Comparison of ENCODE assay signal across 8 mouse cellular contexts in genomic region chr8:120475462-120476201, GRCm38 (mm10).
A peak's percentile ranks its signal among the peaks of the same experiment; 100 is the strongest.
DNase-seq lines count a peak whose midpoint lies in the region; ATAC-seq and TF ChIP-seq lines count a peak whose summit lies in the region.

No protein-coding gene starts in this region.

- no peak overlapping the region for H3K4me3 ChIP-seq in liver, adult 2 months (ENCODE audit: insufficient read depth, low read depth, low read length)
- no peak overlapping the region for H3K4me3 ChIP-seq in midbrain, embryonic 15.5 days
- H3K4me3 ChIP-seq in kidney, embryonic 16.5 days (ENCODE audit: low read length) = no peak overlapping the region

- ATAC-seq in midbrain, embryonic 15.5 days (replicated peaks) = no peak
- no peak for ATAC-seq in kidney, embryonic 16.5 days (ENCODE audit: low FRiP score, low TSS enrichment)

- no peaks in the 10 kb centered on the region for H3K9me3 ChIP-seq in midbrain, embryonic 15.5 days
- no peaks in the 10 kb centered on the region for H3K9me3 ChIP-seq in kidney, embryonic 16.5 days (ENCODE audit: low read length)

- DNase-seq in embryo, embryonic 10 days (ENCODE audit: low spot score) = peak; percentile 63
- DNase-seq in embryo, embryonic 10.5 days (ENCODE audit: low spot score) = no peak
- peak; percentile 87 for DNase-seq in c-Kit-negative CD71-positive TER-119-positive erythroid progenitor cells, embryonic 14.5 days (ENCODE audit: low read depth, low spot score)
- peak; percentile 34 for DNase-seq in liver, adult 2 months (ENCODE audit: extremely low read depth, low read depth, low spot score)
- no peak for DNase-seq in thymus, postnatal 36 days
- no peak for DNase-seq in layer of hippocampus, adult 11-12 months (ENCODE audit: low spot score)

- H3K27ac ChIP-seq in liver, adult 2 months (replicated peaks; ENCODE audit: insufficient read depth, low read depth, low read length) = no peak overlapping the region
- H3K27ac ChIP-seq in midbrain, embryonic 15.5 days = 0 out of 2 replicates have a peak overlapping the region, but pooled peaks have one; percentile 77
- H3K27ac ChIP-seq in kidney, embryonic 16.5 days (ENCODE audit: low read length) = no peak overlapping the region

- 85% methylated on average over 10 of the region's 10 CpGs for WGBS in liver, adult 2 months
- WGBS in midbrain, embryonic 15.5 days = 75% methylated on average over 10 of the region's 10 CpGs
- 79% methylated on average over 10 of the region's 10 CpGs for WGBS in kidney, embryonic 16.5 days

- H3K4me1 ChIP-seq in liver, adult 2 months (ENCODE audit: control insufficient read depth, insufficient read depth, low read length) = peaks cover 8% of the 10 kb centered on the region; the same call in 1 of the 2 replicates
- peaks cover 64% of the 10 kb centered on the region for H3K4me1 ChIP-seq in midbrain, embryonic 15.5 days
- H3K4me1 ChIP-seq in kidney, embryonic 16.5 days (ENCODE audit: insufficient read depth, low read length) = peaks cover 30% of the 10 kb centered on the region

- no peaks in the 10 kb centered on the region for H3K79me2 ChIP-seq in liver, adult 2 months (ENCODE audit: control insufficient read depth, insufficient read depth, low read length)

- TF ChIP-seq CTCF in liver, adult 2 months (IDR thresholded peaks at IDR 0.05; ENCODE audit: low read depth, low read length) = no peak

- H3K36me3 ChIP-seq in liver, adult 2 months (ENCODE audit: control insufficient read depth, insufficient read depth, low read length) = no peaks in the 10 kb centered on the region
- no peaks in the 10 kb centered on the region for H3K36me3 ChIP-seq in midbrain, embryonic 15.5 days (replicated peaks)
- H3K36me3 ChIP-seq in kidney, embryonic 16.5 days (ENCODE audit: insufficient read depth, low read length) = no peaks in the 10 kb centered on the region

- H3K9ac ChIP-seq in liver, adult 2 months (ENCODE audit: low read depth, low read length) = no peak overlapping the region
- H3K9ac ChIP-seq in midbrain, embryonic 15.5 days = no peak overlapping the region
- no peak overlapping the region for H3K9ac ChIP-seq in kidney, embryonic 16.5 days (replicated peaks; ENCODE audit: low read length)

- TF ChIP-seq POLR2A in liver, adult 2 months (IDR thresholded peaks at IDR 0.05; ENCODE audit: extremely low read depth, insufficient read depth, low read length) = no peak

- no peaks in the 10 kb centered on the region for H3K27me3 ChIP-seq in liver, adult 2 months (ENCODE audit: control insufficient read depth, insufficient read depth, low read length)
- H3K27me3 ChIP-seq in midbrain, embryonic 15.5 days (replicated peaks) = no peaks in the 10 kb centered on the region
- H3K27me3 ChIP-seq in kidney, embryonic 16.5 days (ENCODE audit: insufficient read depth, low read length) = no peaks in the 10 kb centered on the region

- no peak overlapping the region for H3K4me2 ChIP-seq in midbrain, embryonic 15.5 days
- no peak overlapping the region for H3K4me2 ChIP-seq in kidney, embryonic 16.5 days (replicated peaks; ENCODE audit: low read depth, low read length)

Comparison
In these comparisons a context has a peak if more than half of its experiments do, and no peak if none do; other contexts are left out.
1. DNase-seq: peak in embryo, embryonic 10 days (single experiment), c-Kit-negative CD71-positive TER-119-positive erythroid progenitor cells, embryonic 14.5 days (single experiment) and liver, adult 2 months (single experiment); none in embryo, embryonic 10.5 days (single experiment), thymus, postnatal 36 days (0 of 2) and layer of hippocampus, adult 11-12 months (single experiment).